In genomic region chr9:31210163-31210562, GRCm38 (mm10) we compare ENCODE assay signal across 7 mouse cellular contexts. TPM values are rescaled to one million over a fixed set of nuclear protein-coding genes. Genes with fewer than 3 reads are reported as not detected.
A peak's percentile ranks its signal among the peaks of the same experiment; 100 is the strongest.
DNase-seq lines count a peak whose midpoint lies in the region; ATAC-seq and TF ChIP-seq lines count a peak whose summit lies in the region.

No protein-coding gene starts in this region.

- dilution Hi-C loops in CH12.LX (cut with MboI; ENCODE audit: extremely low pct_ligation_motif_present, extremely low pct_unique_long_range_greater_than_20kb, low sequenced_read_pairs) = no loop called here

- no peaks in the 10 kb centered on the region; the same call in 1 of the 2 replicates for H3K79me2 ChIP-seq in CH12.LX (replicated peaks; ENCODE audit: control insufficient read depth, extremely low read depth, insufficient read depth, poor library complexity, severe bottlenecking)

- no peak overlapping the region for H3K27ac ChIP-seq in CH12.LX (ENCODE audit: insufficient read depth, low read depth)
- no peak overlapping the region for H3K27ac ChIP-seq in heart, postnatal 0 days (ENCODE audit: low read depth)
- H3K27ac ChIP-seq in liver, embryonic 14.5 days = no peak overlapping the region

- WGBS in heart, postnatal 0 days = 31% methylated on average over 7 of the region's 7 CpGs
- 5% methylated on average over 7 of the region's 7 CpGs for WGBS in liver, embryonic 14.5 days (ENCODE audit: insufficient replicate concordance)

- H3K36me3 ChIP-seq in CH12.LX (replicated peaks in 1 of 2; ENCODE audit: control insufficient read depth in 1 of 2, insufficient read depth in 1 of 2, low read length in 1 of 2) (no peaks in the 10 kb centered on the region), E14TG2a.4 (ENCODE audit: insufficient read depth, low read length) (peaks cover 4% of the 10 kb centered on the region; the same call in 1 of the 2 replicates)
- H3K36me3 ChIP-seq in heart, postnatal 0 days (replicated peaks; ENCODE audit: control insufficient read depth, insufficient read depth, low read length) = no peaks in the 10 kb centered on the region
- no peaks in the 10 kb centered on the region for H3K36me3 ChIP-seq in liver, embryonic 14.5 days (replicated peaks; ENCODE audit: control insufficient read depth, insufficient read depth, low read depth)

- no peak for TF ChIP-seq EP300 in CH12.LX (IDR thresholded peaks at IDR 0.05; ENCODE audit: low read length)
- TF ChIP-seq EP300 in heart, postnatal 0 days (IDR thresholded peaks at IDR 0.05; ENCODE audit: low read depth) = no peak
- peak; percentile 60 for TF ChIP-seq EP300 in liver, embryonic 14.5 days (IDR thresholded peaks at IDR 0.05; ENCODE audit: low read depth)

- no peak for TF ChIP-seq POLR2A in CH12.LX (IDR thresholded peaks at IDR 0.05; ENCODE audit: low read depth, low read length)

- H3K27me3 ChIP-seq in CH12.LX (replicated peaks) = peaks cover 7% of the 10 kb centered on the region
- H3K27me3 ChIP-seq in E14TG2a.4 (ENCODE audit: insufficient read depth, low read length) = no peaks in the 10 kb centered on the region
- H3K27me3 ChIP-seq in heart, postnatal 0 days (ENCODE audit: control insufficient read depth, insufficient read depth, low read length) = no peaks in the 10 kb centered on the region
- H3K27me3 ChIP-seq in liver, embryonic 14.5 days (ENCODE audit: control insufficient read depth, insufficient read depth, low read length) = no peaks in the 10 kb centered on the region

- peaks cover 0 to 5% of the 10 kb centered on the region in 2 experiments; a peak in 2 of 4 replicates for H3K4me1 ChIP-seq in CH12.LX (ENCODE audit: control insufficient read depth in 1 of 2, insufficient read depth in 2 of 2)
- H3K4me1 ChIP-seq in E14TG2a.4 (replicated peaks; ENCODE audit: low read depth, low read length) = peaks cover 42% of the 10 kb centered on the region
- H3K4me1 ChIP-seq in heart, postnatal 0 days (ENCODE audit: control insufficient read depth, insufficient read depth) = peaks cover 19% of the 10 kb centered on the region
- peaks cover 26 to 30% of the 10 kb centered on the region in 2 experiments for H3K4me1 ChIP-seq in liver, embryonic 14.5 days (replicated peaks; ENCODE audit: control insufficient read depth in 2 of 2, insufficient read depth in 2 of 2, low read length in 1 of 2)

- TF ChIP-seq CTCF in CH12.LX (conservative IDR thresholded peaks at IDR 0.05 in 1 of 2, IDR thresholded peaks at IDR 0.05 in 1 of 2; ENCODE audit: low read depth in 2 of 2, low read length in 2 of 2) = no peak
- no peak for TF ChIP-seq CTCF in E14TG2a.4 (conservative IDR thresholded peaks at IDR 0.05; ENCODE audit: low read length)
- no peak for TF ChIP-seq CTCF in heart, postnatal 0 days (IDR thresholded peaks at IDR 0.05; ENCODE audit: low read depth)
- TF ChIP-seq CTCF in liver, embryonic 14.5 days (IDR thresholded peaks at IDR 0.05; ENCODE audit: low read depth) = no peak

- in situ Hi-C loops in CH12.LX (cut with MboI; ENCODE audit: low pct_ligation_motif_present, low pct_unique_long_range_greater_than_20kb, low sequenced_read_pairs) = no loop called here

- H3K9ac ChIP-seq in CH12.LX (ENCODE audit: insufficient read depth, low read depth) = no peak overlapping the region
- peak overlapping the region; percentile 88; the same call in 1 of the 2 replicates for H3K9ac ChIP-seq in heart, postnatal 0 days (replicated peaks; ENCODE audit: low read depth, low read length)
- H3K9ac ChIP-seq in liver, embryonic 14.5 days (replicated peaks) = peak overlapping the region; percentile 82

- H3K9me3 ChIP-seq in CH12.LX (replicated peaks; ENCODE audit: low read length) (no peaks in the 10 kb centered on the region), E14TG2a.4 (ENCODE audit: low read length) (no peaks in the 10 kb centered on the region)
- no peaks in the 10 kb centered on the region for H3K9me3 ChIP-seq in heart, postnatal 0 days (replicated peaks; ENCODE audit: control insufficient read depth, low read length)
- H3K9me3 ChIP-seq in liver, embryonic 14.5 days (ENCODE audit: control insufficient read depth, low read length) = no peaks in the 10 kb centered on the region

- H3K4me2 ChIP-seq in CH12.LX (ENCODE audit: insufficient read depth, low read depth, poor library complexity, severe bottlenecking) = peak overlapping the region; percentile 100; the same call in 1 of the 2 replicates
- peak overlapping the region; percentile 90 for H3K4me2 ChIP-seq in heart, postnatal 0 days (ENCODE audit: low read depth, low read length)
- peak overlapping the region; percentile 90 for H3K4me2 ChIP-seq in liver, embryonic 14.5 days (ENCODE audit: low read depth)

- no peak for TF ChIP-seq RAD21 in CH12.LX (IDR thresholded peaks at IDR 0.05; ENCODE audit: low read depth, low read length)

- DNase-seq in CH12.LX (ENCODE audit: extremely low read depth) = no peak
- DNase-seq in heart, postnatal 0 days (ENCODE audit: low spot score) = no peak
- peak in 1 of 3 experiments; percentile 50 for DNase-seq in liver, embryonic 14.5 days (ENCODE audit: low read depth in 3 of 3, low spot score in 3 of 3)
- no peak for DNase-seq in thymus, adult 18-20 months
- DNase-seq in urinary bladder, postnatal 25 days (ENCODE audit: low spot score) = no peak

- no peak for ATAC-seq in heart, postnatal 0 days (ENCODE audit: insufficient read depth, low read depth)
- no peak for ATAC-seq in liver, embryonic 14.5 days (ENCODE audit: insufficient read depth)
- ATAC-seq in activated CD4-positive, CD25-positive, alpha-beta regulatory T cell, adult 4 months = no peak

- H3K4me3 ChIP-seq in CH12.LX (replicated peaks in 1 of 3; ENCODE audit: low read depth in 2 of 3, low read length in 2 of 3, poor library complexity in 1 of 3) = no peak overlapping the region
- H3K4me3 ChIP-seq in E14TG2a.4 (replicated peaks; ENCODE audit: low read length) = peak overlapping the region; percentile 95
- H3K4me3 ChIP-seq in heart, postnatal 0 days (ENCODE audit: low read depth, low read length) = peak overlapping the region; percentile 88
- H3K4me3 ChIP-seq in liver, embryonic 14.5 days (ENCODE audit: insufficient read depth in 1 of 2, low read depth in 2 of 2, low read length in 2 of 2) = peak overlapping the region; percentile 80 to 88

TF ChIP-seq in CH12.LX, 34 proteins besides CTCF, POLR2A, EP300 and RAD21:
- TF ChIP-seq ELF1 (IDR thresholded peaks at IDR 0.05; ENCODE audit: low read depth, low read length) (no peak), CHD2 (IDR thresholded peaks at IDR 0.05; ENCODE audit: low read length) (no peak)

RNA-seq across cellular contexts. Expression of gene Aplp2, which starts 1.5 kb away (rescaled TPM):
- total RNA-seq in CH12.LX (2012; rRNA removed) (26.0 and 30.4 TPM in 2 replicates), CH12.LX (2014; rRNA removed) (39.1 and 44.3 TPM in 2 replicates)
- polyA plus RNA-seq in CH12.LX (2012; ENCODE audit: insufficient read length, low read depth) = 52.7 and 55.1 TPM in 2 replicates
- total RNA-seq in heart, postnatal 0 days (2014; rRNA removed; ENCODE audit: low replicate concordance) = 305 and 331 TPM in 2 replicates
- polyA plus RNA-seq in heart, postnatal 0 days (2015; fragmentation: Nextera tagmentation; extraction: Ambion mirVana) = 301 and 312 TPM in 2 replicates
- polyA plus RNA-seq in liver, embryonic 14.5 days (2012; rRNA removed) = 111 and 120 TPM in 2 replicates
- 163 and 182 TPM in 2 replicates for polyA plus RNA-seq in liver, embryonic 14.5 days (2014; fragmentation: Nextera tagmentation; extraction: Ambion mirVana)
- 10 to 100 TPM; 66.4 to 72.8 TPM for polyA plus RNA-seq in activated CD4-positive, CD25-positive, alpha-beta regulatory T cell, adult 4 months (2017; shearing (Covaris generic))

Comparison
In these comparisons a context has a peak if more than half of its experiments do, and no peak if none do; other contexts are left out.
1. H3K4me3 ChIP-seq: peak in E14TG2a.4 (single experiment), heart, postnatal 0 days (single experiment) and liver, embryonic 14.5 days (2 of 2); none in CH12.LX (0 of 3).
2. Peak in every context shown above with its lines, with median percentiles within 50 percentile points of each other: H3K4me2 ChIP-seq.